Mouse (Mus musculus): ENCODE results near the gene Slc25a10. TPM values are rescaled to one million over a fixed set of nuclear protein-coding genes. Genes with fewer than 3 reads are reported as not detected.

The Slc25a10 gene
- polyA plus RNA-seq, 1 experiment from 2014 or later: 54.6 TPM

DNA sequence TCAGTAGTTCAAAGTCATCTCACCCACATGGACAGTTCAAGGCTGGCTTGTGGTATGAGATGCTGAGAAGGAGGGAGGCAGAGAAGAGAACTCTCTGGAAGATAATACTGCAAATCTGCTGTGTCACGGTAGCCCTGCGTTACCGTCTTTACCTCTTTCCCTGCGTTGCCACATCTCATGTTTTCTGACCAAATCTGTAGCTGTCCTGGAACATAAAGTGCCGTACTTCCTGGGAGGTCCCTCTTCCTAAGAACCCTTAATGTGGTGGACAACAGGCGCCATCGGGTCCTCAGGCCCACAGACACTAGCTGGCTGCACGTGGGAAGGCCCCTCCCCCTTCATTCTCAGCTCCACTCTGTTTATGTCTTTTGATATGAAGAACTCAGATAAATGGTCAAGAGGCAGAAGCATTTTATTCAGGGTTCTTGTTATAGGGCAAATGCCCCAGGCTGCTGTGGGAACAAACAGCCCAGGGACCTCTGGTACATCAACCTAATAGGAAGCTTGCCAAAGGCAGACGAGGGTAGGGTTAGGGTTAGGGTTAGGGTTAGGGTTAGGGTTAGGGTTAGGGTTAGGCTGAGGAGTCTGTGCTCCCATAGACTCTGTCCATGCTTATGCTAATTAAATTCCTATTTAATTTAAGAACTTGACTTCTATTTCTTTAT is 36.2 kb downstream of the Slc25a10 start:
- Histone ChIP-seq H3K27me3 (peaks cover 55% of the 10 kb centered on the region), H3K9ac (replicated peaks) (no peak overlapping the region), H3K36me3 (no peaks in the 10 kb centered on the region), H3K4me2 (no peak overlapping the region), H3K4me3 (replicated peaks) (no peak overlapping the region), H3K9me3 (no peaks in the 10 kb centered on the region), H3K27ac (no peak overlapping the region), H3K4me1 (replicated peaks) (peaks cover 19% of the 10 kb centered on the region)
- no peak for ATAC-seq (ENCODE audit: insufficient number of reproducible peaks, insufficient read depth, low FRiP score, low TSS enrichment, low read depth)
- WGBS: 78% methylated on average over 9 of the region's 9 CpGs

DNA sequence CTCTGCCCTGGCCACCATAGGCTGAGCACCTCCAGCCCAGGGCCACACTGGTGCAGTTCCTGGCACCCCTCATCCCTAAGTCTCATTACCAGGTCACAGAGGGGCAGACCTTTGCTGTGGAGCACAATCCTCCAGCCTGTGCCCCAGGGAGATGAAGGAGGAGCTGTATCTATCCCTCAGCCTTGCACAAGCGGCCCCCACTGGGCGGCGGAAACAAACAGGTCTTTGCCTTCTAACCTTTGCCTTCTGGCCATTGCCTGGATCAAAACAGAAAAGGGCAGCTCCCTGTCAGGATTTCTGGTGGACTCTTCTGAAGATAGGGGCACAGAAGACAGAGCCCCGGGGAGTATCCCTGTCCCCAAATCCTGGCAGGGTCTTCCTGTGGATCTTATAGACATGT is 37.3 kb downstream of the Slc25a10 start:
- Histone ChIP-seq H3K27ac (no peak overlapping the region), H3K4me3 (replicated peaks) (no peak overlapping the region), H3K9me3 (no peaks in the 10 kb centered on the region), H3K4me2 (no peak overlapping the region), H3K4me1 (replicated peaks) (peaks cover 19% of the 10 kb centered on the region), H3K27me3 (peaks cover 66% of the 10 kb centered on the region), H3K9ac (replicated peaks) (no peak overlapping the region), H3K36me3 (no peaks in the 10 kb centered on the region)
- no peak for ATAC-seq (ENCODE audit: insufficient number of reproducible peaks, insufficient read depth, low FRiP score, low TSS enrichment, low read depth)
- 60% methylated on average over 4 of the region's 4 CpGs for WGBS

DNA sequence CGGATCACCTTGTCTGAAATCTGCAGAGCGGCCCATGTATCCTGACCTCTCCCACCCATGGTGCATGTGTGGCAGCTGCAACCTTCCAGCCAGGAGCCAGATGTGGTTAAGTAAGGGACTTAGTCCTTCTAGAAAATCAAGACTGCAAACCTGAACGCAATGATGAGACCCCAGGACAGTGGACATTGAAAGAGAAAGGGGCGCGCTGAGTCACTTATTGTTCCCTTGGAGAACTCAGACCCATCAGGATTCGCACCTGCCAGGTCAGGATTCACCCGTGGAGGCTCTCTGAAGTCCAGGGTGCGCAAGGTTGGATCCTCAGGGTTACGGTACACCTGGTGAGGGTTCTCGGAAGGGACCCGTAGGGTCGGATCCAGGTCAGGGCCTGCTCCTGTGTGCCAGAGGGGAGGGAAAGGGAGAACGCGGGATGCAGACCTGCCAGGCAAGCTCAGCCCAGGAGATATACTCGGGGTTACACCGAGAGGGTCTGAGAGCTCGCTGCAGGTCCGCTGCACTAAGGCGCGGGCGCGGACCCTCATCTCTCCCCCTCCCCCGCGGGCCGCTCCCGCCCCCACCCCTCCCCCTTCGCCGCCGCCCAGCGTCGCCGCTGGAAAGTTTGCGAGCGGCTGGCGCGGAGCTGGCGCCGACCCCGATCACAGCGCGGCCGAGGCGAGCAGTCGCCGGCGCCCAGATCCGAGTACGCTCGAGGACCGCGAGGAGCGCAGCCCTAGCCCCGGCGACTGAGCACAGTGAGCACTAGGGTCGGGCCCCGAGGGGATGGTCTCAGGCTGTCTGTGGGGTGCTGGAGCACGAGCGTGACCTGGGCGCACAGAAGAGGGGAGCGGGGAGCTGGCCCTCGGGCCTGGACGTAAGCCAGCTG is 38.7 kb downstream of the Slc25a10 start, which contains the start of gene Gcgr:
Gene Gcgr (plus strand): TSS at position 615 of the 880 bp plus-strand sequence.
- Histone ChIP-seq H3K27ac (no peak within 1 kb of the TSS), H3K9me3 (no peaks in the 10 kb centered on the region), H3K4me2 (peak within 1 kb of the TSS; percentile 89), H3K36me3 (no peaks in the 10 kb centered on the region), H3K4me3 (replicated peaks) (peak within 1 kb of the TSS; percentile 51), H3K4me1 (replicated peaks) (peaks cover 19% of the 10 kb centered on the region), H3K27me3 (peaks cover 79% of the 10 kb centered on the region), H3K9ac (replicated peaks) (peak within 1 kb of the TSS; percentile 54)
- no peak; the same call in 1 of the 2 replicates for ATAC-seq (ENCODE audit: insufficient number of reproducible peaks, insufficient read depth, low FRiP score, low TSS enrichment, low read depth)
- 7% methylated on average over 59 of the region's 62 CpGs for WGBS

DNA sequence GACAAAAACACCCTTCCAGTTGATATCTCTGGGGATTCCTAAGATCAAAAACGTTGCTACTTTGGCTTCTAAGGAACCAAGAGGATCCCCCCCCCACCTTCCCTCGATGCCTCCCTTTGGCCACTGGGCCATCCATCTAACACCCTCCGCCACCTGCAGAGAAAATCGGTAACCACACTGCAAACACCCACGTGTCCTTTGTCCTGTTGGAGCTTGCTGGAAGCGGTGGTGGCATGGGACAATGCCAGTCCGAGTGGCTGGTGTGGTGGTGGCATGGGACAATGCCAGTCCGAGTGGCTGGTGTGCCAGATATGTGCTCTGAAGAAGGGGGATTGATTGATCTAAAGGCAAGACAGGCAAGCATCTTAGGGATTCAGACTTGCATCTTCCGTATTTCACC is 40.0 kb downstream of the Slc25a10 start:
- H3K4me3 ChIP-seq (replicated peaks): peak overlapping the region; percentile 51

GRCm38 (mm10) chr11:120534093-120534492 is 42.5 kb downstream of the Slc25a10 start:
- Histone ChIP-seq H3K27me3 (peaks cover 65% of the 10 kb centered on the region), H3K4me3 (replicated peaks) (no peak overlapping the region), H3K9me3 (no peaks in the 10 kb centered on the region), H3K4me2 (no peak overlapping the region), H3K36me3 (no peaks in the 10 kb centered on the region), H3K4me1 (replicated peaks) (peaks cover 25% of the 10 kb centered on the region), H3K27ac (no peak overlapping the region), H3K9ac (replicated peaks) (no peak overlapping the region)
- ATAC-seq (ENCODE audit: insufficient number of reproducible peaks, insufficient read depth, low FRiP score, low TSS enrichment, low read depth): no peak
- WGBS: 86% methylated on average over 8 of the region's 8 CpGs

More for the DNA sequence above, 40.0 kb downstream of the Slc25a10 start:
- WGBS: 27% methylated on average over 9 of the region's 9 CpGs
- H3K9ac ChIP-seq (replicated peaks): no peak overlapping the region
- H3K4me1 ChIP-seq (replicated peaks): peaks cover 19% of the 10 kb centered on the region
- H3K4me2 ChIP-seq: peak overlapping the region; percentile 89
- H3K27me3 ChIP-seq: peaks cover 83% of the 10 kb centered on the region
- ATAC-seq (ENCODE audit: insufficient number of reproducible peaks, insufficient read depth, low FRiP score, low TSS enrichment, low read depth): no peak
- H3K27ac ChIP-seq: no peak overlapping the region
- no peaks in the 10 kb centered on the region for H3K36me3 ChIP-seq
- no peaks in the 10 kb centered on the region for H3K9me3 ChIP-seq

DNA sequence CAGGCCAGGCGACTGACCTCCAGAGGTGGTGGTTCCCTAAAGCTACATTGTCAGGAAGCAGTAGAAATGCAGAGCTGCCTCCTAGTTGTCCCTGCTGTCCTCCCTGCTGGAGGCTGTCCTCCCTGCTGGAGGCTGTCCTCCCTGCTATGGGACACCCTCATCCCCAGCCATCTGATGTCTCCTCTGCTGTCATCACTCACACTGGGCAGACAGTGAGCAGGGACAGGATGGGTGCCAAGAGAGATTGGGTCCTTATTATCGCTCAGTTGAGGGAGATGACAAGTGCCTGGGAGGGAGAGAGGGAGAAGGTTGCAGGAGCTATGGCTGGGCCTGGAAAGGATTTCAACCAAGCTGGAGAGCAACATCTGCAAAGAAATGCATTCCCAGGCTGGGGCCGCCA is 43.5 kb downstream of the Slc25a10 start:
- H3K4me1 ChIP-seq (replicated peaks): peaks cover 31% of the 10 kb centered on the region
- H3K9ac ChIP-seq (replicated peaks): no peak overlapping the region
- no peak overlapping the region for H3K4me2 ChIP-seq
- H3K9me3 ChIP-seq: no peaks in the 10 kb centered on the region
- ATAC-seq (ENCODE audit: insufficient number of reproducible peaks, insufficient read depth, low FRiP score, low TSS enrichment, low read depth): no peak
- H3K27ac ChIP-seq: no peak overlapping the region
- no peaks in the 10 kb centered on the region for H3K36me3 ChIP-seq
- peaks cover 55% of the 10 kb centered on the region for H3K27me3 ChIP-seq
- 69% methylated on average over 3 of the region's 3 CpGs for WGBS
- H3K4me3 ChIP-seq (replicated peaks): no peak overlapping the region

- WGBS: 64% methylated on average over 3 of the region's 3 CpGs
Measured at GRCm38 (mm10) chr11:120535804-120536203, 44.2 kb downstream of the Slc25a10 start.

DNA sequence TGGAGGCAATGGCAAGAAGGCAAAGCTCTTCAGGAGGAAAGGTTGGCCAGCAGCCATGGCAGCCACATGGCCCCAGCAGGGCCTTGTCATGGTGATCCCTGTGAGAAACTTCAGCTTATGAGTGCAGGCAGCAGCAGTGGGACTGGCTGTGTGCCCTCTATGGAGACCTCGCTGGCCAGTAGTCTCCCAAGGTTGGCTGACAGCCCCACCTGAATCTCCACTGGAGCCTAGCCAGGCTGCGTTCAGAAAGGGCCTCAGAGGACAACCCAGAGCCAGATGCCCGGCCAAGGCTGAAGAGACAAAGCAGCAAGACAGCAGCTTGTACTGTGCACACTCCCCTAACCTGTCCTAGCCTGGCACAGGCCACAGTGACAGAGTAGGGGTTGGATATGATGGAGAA is 46.8 kb downstream of the Slc25a10 start:
- 91% methylated on average over 3 of the region's 3 CpGs for WGBS
- ATAC-seq (ENCODE audit: insufficient number of reproducible peaks, insufficient read depth, low FRiP score, low TSS enrichment, low read depth): no peak
- Histone ChIP-seq H3K4me2 (no peak overlapping the region), H3K9me3 (no peaks in the 10 kb centered on the region), H3K27me3 (peaks cover 21% of the 10 kb centered on the region), H3K4me1 (replicated peaks) (peaks cover 24% of the 10 kb centered on the region), H3K9ac (replicated peaks) (no peak overlapping the region), H3K27ac (peak overlapping the region; percentile 86; the same call in 1 of the 2 replicates), H3K36me3 (peaks cover 23% of the 10 kb centered on the region), H3K4me3 (replicated peaks) (no peak overlapping the region)

More at GRCm38 (mm10) chr11:120535804-120536203, 44.2 kb downstream of the Slc25a10 start:
- no peak overlapping the region for H3K27ac ChIP-seq
- no peak overlapping the region for H3K9ac ChIP-seq (replicated peaks)
- peaks cover 32% of the 10 kb centered on the region for H3K4me1 ChIP-seq (replicated peaks)
- no peak overlapping the region for H3K4me3 ChIP-seq (replicated peaks)
- H3K9me3 ChIP-seq: no peaks in the 10 kb centered on the region
- peaks cover 48% of the 10 kb centered on the region for H3K27me3 ChIP-seq
- no peak overlapping the region for H3K4me2 ChIP-seq
- ATAC-seq (ENCODE audit: insufficient number of reproducible peaks, insufficient read depth, low FRiP score, low TSS enrichment, low read depth): no peak
- no peaks in the 10 kb centered on the region for H3K36me3 ChIP-seq

DNA sequence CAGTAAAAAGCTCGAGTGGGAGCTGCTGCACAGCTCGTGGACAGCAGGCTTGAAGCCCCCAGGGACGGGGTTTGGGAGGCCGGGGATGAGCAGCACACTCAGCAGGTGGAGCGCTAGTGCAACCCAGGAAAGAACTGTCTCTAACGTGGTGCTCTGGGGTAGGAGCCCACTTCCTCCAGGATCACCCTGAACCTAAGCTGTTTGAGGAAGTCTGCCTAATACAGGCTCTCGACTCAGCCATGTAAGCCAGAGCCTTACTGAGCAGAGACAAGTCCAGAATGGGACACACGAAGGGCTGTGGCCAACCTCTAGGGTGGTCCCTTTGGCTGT is 47.3 kb downstream of the Slc25a10 start:
- no peaks in the 10 kb centered on the region for H3K9me3 ChIP-seq
- H3K4me2 ChIP-seq: 0 out of 2 replicates have a peak overlapping the region, but pooled peaks have one; percentile 35
- H3K9ac ChIP-seq (replicated peaks): peak overlapping the region; percentile 48; the same call in 1 of the 2 replicates
- ATAC-seq (ENCODE audit: insufficient number of reproducible peaks, insufficient read depth, low FRiP score, low TSS enrichment, low read depth): no peak; the same call in 1 of the 2 replicates
- H3K4me3 ChIP-seq (replicated peaks): 0 out of 2 replicates have a peak overlapping the region, but pooled peaks have one; percentile 9
- 59% methylated on average over 8 of the region's 8 CpGs for WGBS
- peak overlapping the region; percentile 86 for H3K27ac ChIP-seq
- H3K36me3 ChIP-seq: peaks cover 28% of the 10 kb centered on the region
- H3K27me3 ChIP-seq: peaks cover 17% of the 10 kb centered on the region
- H3K4me1 ChIP-seq (replicated peaks): peaks cover 24% of the 10 kb centered on the region

DNA sequence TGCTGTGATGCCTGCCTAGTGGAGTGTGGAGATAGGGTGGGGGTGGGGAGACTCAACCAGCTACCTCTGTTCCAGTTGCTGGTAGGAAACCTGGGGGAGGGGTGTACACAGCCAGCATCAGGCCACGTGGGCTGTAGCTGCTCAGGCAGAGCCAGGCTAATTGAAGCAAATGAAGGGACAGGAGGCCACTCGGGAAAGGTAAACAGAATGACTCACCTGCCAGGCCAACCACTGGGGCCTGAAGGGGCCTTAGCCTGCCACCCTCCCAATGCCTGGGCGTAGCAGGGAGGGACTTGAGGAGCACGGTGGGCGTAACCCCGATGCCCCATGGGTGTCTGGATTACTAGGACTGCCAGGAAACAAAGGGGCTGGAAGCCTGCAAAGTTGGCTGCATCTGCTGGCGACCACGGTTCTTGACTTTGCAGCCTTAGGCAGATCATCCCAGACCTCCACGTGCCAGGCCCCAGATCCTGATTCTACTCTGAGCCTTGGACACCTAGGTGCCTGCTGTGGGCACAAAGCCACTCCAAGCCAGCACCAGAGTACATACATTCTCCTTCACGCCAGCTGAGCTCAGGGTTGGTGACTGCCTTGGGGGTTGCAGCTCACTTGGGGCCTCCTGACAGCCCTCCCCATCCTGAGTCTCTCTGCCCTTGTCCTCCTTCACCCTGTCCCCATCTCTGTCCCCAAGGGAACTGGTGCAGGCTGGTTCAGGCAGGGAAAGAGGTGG is 47.8 kb downstream of the Slc25a10 start:
- peaks cover 11% of the 10 kb centered on the region for H3K27me3 ChIP-seq
- peak overlapping the region; percentile 86 for H3K27ac ChIP-seq
- H3K4me1 ChIP-seq (replicated peaks): peaks cover 24% of the 10 kb centered on the region
- H3K4me2 ChIP-seq: peak overlapping the region; percentile 35
- H3K9me3 ChIP-seq: no peaks in the 10 kb centered on the region
- H3K9ac ChIP-seq (replicated peaks): peak overlapping the region; percentile 48
- H3K4me3 ChIP-seq (replicated peaks): peak overlapping the region; percentile 9; the same call in 1 of the 2 replicates
- peak; percentile 52; the same call in 1 of the 2 replicates for ATAC-seq (ENCODE audit: insufficient number of reproducible peaks, insufficient read depth, low FRiP score, low TSS enrichment, low read depth)
- 32% methylated on average over 10 of the region's 10 CpGs for WGBS
- H3K36me3 ChIP-seq: peaks cover 33% of the 10 kb centered on the region
